Mouse (Mus musculus): ENCODE measurements around the gene Nufip2.
"Not testable (repeated sequence)": the region's sequence is repeated elsewhere in the genome, so short reads cannot be mapped to it uniquely, and the experiment has no call there.

- TF ChIP-seq GATA2 (IDR thresholded peaks at IDR 0.05; ENCODE audit: borderline replicate concordance, low read depth, low read length); CTCF (IDR thresholded peaks at IDR 0.05; ENCODE audit: low read depth, low read length); GATA1 (IDR thresholded peaks at IDR 0.05; ENCODE audit: borderline replicate concordance, low read length); POLR2AphosphoS5 (IDR thresholded peaks at IDR 0.05; ENCODE audit: insufficient replicate concordance, low read depth, low read length): not testable (repeated sequence)
Observed at GRCm38 (mm10) chr11:77653406-77654190, 32.4 kb upstream of the Nufip2 start.

Measured in G1E (cell line).